Mouse (Mus musculus) kidney, embryonic 15.5 days (tissue): ENCODE measurements at regions not wholly inside any gene's neighbourhood (a gene's known extent, or its start where the extent isn't known, plus 50 kb on each side); places are given as distances from the start of the nearest gene placed in this dataset.
"Not testable (repeated sequence)": the region's sequence is repeated elsewhere in the genome, so short reads cannot be mapped to it uniquely, and the experiment has no call there.

Source experiments
- ATAC-seq: fragments of 200-750 bp; cut with Nextera tagmentation; replicated peaks from 2 replicates; pipeline ENCODE4 v1.8.0; 2017; ENCODE audit warnings: moderate TSS enrichment; ENCODE audit not compliant: low FRiP score
- H3K27ac ChIP-seq: fragments of 300-500 bp; sonication (generic); 2 replicates; pipeline ENCODE4 v1.5.1; 2015; ENCODE audit warnings: mild to moderate bottlenecking, inconsistent platforms
- H3K27me3 ChIP-seq: fragments of 300-500 bp; sonication (generic); 2 replicates; pipeline ENCODE4 v1.6.1; 2015; ENCODE audit warnings: inconsistent platforms
- H3K36me3 ChIP-seq: fragments of 300-500 bp; sonication (generic); 2 replicates; pipeline ENCODE4 v1.6.1; 2015; ENCODE audit warnings: inconsistent platforms
- H3K4me1 ChIP-seq: fragments of 300-500 bp; sonication (generic); 2 replicates; pipeline ENCODE4 v1.6.1; 2015; ENCODE audit warnings: inconsistent platforms
- H3K4me2 ChIP-seq: fragments of 300-500 bp; sonication (generic); 2 replicates; pipeline ENCODE4 v1.6.1; 2015; ENCODE audit warnings: moderate library complexity, mild to moderate bottlenecking, inconsistent platforms
- H3K4me3 ChIP-seq: fragments of 300-500 bp; sonication (generic); replicated peaks from 2 replicates; pipeline ENCODE4 v1.5.1; 2015; ENCODE audit warnings: mild to moderate bottlenecking, inconsistent platforms
- H3K9ac ChIP-seq: fragments of 300-500 bp; sonication (generic); 2 replicates; pipeline ENCODE4 v1.6.1; 2015; ENCODE audit warnings: mild to moderate bottlenecking, inconsistent platforms
- H3K9me3 ChIP-seq: fragments of 300-500 bp; sonication (generic); replicated peaks from 2 replicates; pipeline ENCODE4 v1.6.1; 2016; ENCODE audit warnings: inconsistent platforms
- WGBS: fragments of 180-500 bp; shearing (Covaris S2); methylation state at CpG from one replicate; pipeline ENCODE4 v1.1.7; 2015; ENCODE audit warnings: mixed read lengths; 5-methylcytosine and 5-hydroxymethylcytosine counted together

DNA sequence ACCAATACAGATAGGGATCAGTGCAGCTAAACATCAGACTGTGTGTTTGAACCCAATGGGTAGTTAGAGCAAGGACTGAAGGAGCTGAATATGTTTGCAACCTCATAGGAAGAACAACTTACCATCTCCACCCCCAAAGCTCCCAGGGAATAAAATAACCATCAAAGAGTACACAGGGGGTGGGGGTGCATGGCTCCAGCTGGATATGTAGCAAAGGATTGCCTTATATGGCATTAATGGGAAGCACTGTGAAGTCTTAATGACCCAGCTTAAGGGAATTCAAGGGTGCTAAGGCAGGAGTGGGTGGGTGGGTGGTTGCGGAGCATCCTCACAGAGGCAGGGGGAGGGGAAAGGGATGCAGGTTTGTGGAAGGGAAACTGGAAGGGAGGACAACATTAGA is 404.0 kb upstream of the Gm12887 start:
- H3K4me3 ChIP-seq: no peak overlapping the region
- ATAC-seq: no peak
- no peaks in the 10 kb centered on the region for H3K27me3 ChIP-seq
- WGBS: 95% methylated on average over 1 of the region's 1 CpGs
- H3K9me3 ChIP-seq: peaks cover 67% of the 10 kb centered on the region
- H3K4me2 ChIP-seq: no peak overlapping the region
- H3K27ac ChIP-seq: no peak overlapping the region
- H3K4me1 ChIP-seq: no peaks in the 10 kb centered on the region
- H3K9ac ChIP-seq: no peak overlapping the region
- H3K36me3 ChIP-seq: no peaks in the 10 kb centered on the region

DNA sequence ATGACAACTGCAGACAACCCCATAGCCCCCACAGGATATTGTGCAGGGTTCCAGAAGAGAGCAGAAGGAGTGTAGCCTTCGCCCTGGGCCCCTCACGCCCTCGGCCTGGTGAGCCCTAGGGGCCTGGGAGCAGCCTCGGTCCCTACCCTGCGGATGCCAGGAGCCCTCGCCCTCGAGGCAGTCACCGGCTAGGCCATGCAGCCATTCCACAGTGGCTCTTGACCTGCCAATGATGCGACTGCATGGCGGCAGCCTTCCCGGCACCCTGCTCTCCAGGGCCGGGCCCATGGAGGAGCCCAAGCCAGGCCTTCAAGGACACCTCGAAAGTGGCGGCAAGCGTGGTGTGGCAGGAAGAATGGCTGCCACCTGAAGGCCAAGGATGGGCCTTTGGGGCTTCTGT is 401.0 kb upstream of the Gm12887 start:
- Histone ChIP-seq H3K4me3 (no peak overlapping the region), H3K9ac (no peak overlapping the region), H3K36me3 (no peaks in the 10 kb centered on the region), H3K4me1 (no peaks in the 10 kb centered on the region), H3K9me3 (peaks cover 79% of the 10 kb centered on the region), H3K4me2 (no peak overlapping the region), H3K27me3 (no peaks in the 10 kb centered on the region), H3K27ac (no peak overlapping the region)
- ATAC-seq: no peak
- 91% methylated on average over 15 of the region's 15 CpGs for WGBS

DNA sequence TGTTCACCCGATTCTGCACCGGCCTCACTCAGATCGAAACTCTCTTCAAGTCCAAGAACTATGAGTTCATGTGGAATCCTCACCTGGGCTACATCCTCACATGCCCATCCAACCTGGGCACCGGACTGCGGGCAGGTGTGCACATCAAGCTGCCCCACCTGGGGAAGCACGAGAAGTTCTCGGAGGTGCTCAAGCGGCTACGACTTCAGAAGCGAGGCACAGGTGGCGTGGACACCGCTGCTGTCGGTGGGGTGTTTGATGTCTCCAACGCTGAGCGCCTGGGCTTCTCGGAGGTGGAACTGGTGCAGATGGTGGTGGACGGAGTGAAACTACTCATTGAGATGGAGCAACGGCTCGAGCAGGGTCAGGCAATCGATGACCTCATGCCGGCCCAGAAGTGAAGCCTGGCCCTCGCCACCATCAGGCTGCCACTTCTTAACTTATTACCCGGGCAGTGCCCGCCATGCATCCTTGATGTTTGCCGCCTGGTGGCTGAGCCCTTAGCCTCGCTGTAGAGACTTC is 387.1 kb upstream of the Gm12887 start:
- not testable (repeated sequence) for H3K4me1 ChIP-seq, H3K4me2 ChIP-seq, H3K27ac ChIP-seq, H3K4me3 ChIP-seq, H3K27me3 ChIP-seq, H3K9ac ChIP-seq, H3K36me3 ChIP-seq
- WGBS: 95% methylated on average over 26 of the region's 26 CpGs
- ATAC-seq: peak; percentile 36; the same call in 1 of the 2 replicates
- peaks cover 71% of the 10 kb centered on the region for H3K9me3 ChIP-seq

DNA sequence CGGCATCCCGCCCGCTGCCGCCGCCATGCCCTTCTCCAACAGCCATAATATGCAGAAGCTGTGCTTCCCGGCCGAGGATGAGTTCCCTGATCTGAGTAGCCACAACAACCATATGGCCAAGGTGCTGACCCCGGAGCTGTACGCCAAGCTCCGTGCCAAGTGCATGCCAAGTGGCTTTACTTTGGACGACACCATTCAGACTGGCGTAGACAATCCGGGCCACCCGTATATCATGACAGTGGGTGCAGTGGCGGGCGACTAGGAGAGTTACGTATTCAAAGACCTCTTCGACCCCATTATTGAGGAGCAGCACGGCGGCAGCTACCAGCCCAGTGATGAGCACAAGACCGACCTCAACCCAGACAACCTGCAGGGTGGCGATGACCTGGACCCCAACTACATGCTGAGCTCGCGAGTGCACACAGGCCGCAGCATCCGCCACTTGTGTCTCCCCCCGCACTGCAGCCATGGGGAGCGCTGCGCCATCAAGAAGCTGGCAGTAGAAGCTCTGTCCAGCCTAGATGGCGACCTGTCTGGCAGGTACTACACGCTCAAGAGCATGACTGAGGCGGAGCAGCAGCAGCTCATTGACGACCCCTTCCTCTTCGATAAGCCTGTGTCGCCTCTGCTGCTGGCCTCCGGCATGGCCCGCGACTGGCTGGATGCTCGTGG is 386.4 kb upstream of the Gm12887 start:
- H3K4me1 ChIP-seq: no peaks in the 10 kb centered on the region
- no peak overlapping the region for H3K4me3 ChIP-seq
- H3K4me2 ChIP-seq: no peak overlapping the region
- WGBS: 95% methylated on average over 39 of the region's 39 CpGs
- H3K27ac ChIP-seq: no peak overlapping the region
- H3K9me3 ChIP-seq: peaks cover 75% of the 10 kb centered on the region
- H3K36me3 ChIP-seq: no peaks in the 10 kb centered on the region
- H3K9ac ChIP-seq: no peak overlapping the region
- peak; percentile 62 for ATAC-seq
- no peaks in the 10 kb centered on the region for H3K27me3 ChIP-seq

DNA sequence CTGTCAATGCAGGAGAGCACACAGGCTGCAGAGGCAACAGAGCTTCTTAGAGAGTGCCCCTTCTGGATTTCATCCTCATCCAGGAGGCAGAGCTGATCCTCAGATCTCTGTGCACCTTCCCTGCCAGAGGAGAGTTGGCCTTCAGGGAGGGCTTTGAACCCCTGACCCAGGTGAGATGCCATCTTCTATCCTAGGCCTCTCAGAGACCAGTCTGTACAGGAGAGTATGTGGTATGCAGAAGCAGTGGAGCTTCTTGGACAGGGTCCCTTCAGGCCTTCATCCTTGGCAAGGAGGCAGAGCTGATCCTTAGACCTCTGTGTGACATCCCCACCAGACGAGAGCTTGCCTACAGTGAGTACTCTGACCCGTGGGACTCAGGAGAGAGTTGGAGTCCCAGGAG is 364.8 kb upstream of the Gm12887 start:
- H3K4me1 ChIP-seq: no peaks in the 10 kb centered on the region
- H3K27me3 ChIP-seq: no peaks in the 10 kb centered on the region
- H3K27ac ChIP-seq: no peak overlapping the region
- H3K36me3 ChIP-seq: no peaks in the 10 kb centered on the region
- H3K9me3 ChIP-seq: peaks cover 51% of the 10 kb centered on the region
- H3K9ac ChIP-seq: no peak overlapping the region
- ATAC-seq: 0 out of 2 replicates have a peak, but pooled peaks have one; percentile 29
- H3K4me3 ChIP-seq: no peak overlapping the region
- 70% methylated on average over 2 of the region's 2 CpGs for WGBS
- H3K4me2 ChIP-seq: no peak overlapping the region

DNA sequence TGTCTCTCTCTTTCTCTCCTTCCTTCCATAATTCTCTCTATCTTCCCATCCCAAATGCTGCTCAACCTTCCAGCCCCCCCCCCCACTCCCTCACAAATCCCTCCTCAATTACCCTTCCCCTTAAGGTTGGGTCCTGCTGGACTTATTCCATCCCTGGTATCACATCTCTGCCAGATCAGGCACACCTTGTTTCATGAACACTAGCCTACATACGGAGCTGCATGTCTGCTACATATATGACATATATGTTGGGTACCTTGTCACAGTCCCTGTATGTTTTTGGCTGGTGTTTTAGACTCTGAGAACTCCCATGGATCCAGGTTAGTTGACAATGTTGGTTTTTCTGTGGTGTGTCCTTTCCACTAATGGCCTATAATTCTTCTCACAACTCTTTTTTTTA is 363.5 kb upstream of the Gm12887 start:
- Histone ChIP-seq H3K4me3 (no peak overlapping the region), H3K27me3 (no peaks in the 10 kb centered on the region), H3K36me3 (no peaks in the 10 kb centered on the region), H3K9ac (no peak overlapping the region), H3K27ac (no peak overlapping the region), H3K4me1 (no peaks in the 10 kb centered on the region), H3K4me2 (no peak overlapping the region), H3K9me3 (peaks cover 51% of the 10 kb centered on the region)
- ATAC-seq: no peak
- 78% methylated on average over 1 of the region's 1 CpGs for WGBS

DNA sequence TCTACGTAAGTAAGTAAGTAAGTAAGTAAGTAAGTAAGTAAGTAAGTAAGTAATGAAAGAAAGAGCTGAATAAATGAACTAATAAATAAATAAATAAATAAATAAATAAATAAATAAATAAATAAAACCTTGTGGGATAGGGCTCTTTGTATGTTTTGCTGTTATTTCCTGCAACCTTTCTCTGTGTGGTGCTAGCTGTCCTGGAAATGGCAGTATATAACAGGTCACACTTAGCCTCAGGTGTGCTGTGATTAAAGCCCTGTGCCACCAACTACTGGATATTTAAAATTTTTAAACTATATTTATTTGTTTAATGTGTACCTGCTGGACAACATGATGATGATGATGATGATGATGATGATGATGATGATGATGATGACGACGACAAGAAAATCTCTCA is 353.9 kb upstream of the Gm12887 start:
- H3K36me3 ChIP-seq: no peaks in the 10 kb centered on the region
- H3K9me3 ChIP-seq: peaks cover 11% of the 10 kb centered on the region; the same call in 1 of the 2 replicates
- no peak overlapping the region for H3K4me3 ChIP-seq
- no peak overlapping the region for H3K4me2 ChIP-seq
- H3K9ac ChIP-seq: no peak overlapping the region
- no peak overlapping the region for H3K27ac ChIP-seq
- no peaks in the 10 kb centered on the region for H3K4me1 ChIP-seq
- no peaks in the 10 kb centered on the region for H3K27me3 ChIP-seq
- no peak for ATAC-seq
- WGBS: 80% methylated on average over 3 of the region's 3 CpGs
